8 mouse cellular contexts compared by ENCODE assay signal in genomic region chr15:82146770-82147610, GRCm38 (mm10). TPM values are rescaled to one million over a fixed set of nuclear protein-coding genes. Genes with fewer than 3 reads are reported as not detected.
A peak's percentile ranks its signal among the peaks of the same experiment; 100 is the strongest.
DNase-seq lines count a peak whose midpoint lies in the region; ATAC-seq lines count a peak whose summit lies in the region.

Gene Srebf2, plus strand, starts transcription at chr15:82147181.

- H3K4me2 ChIP-seq in hindbrain, embryonic 14.5 days (replicated peaks): peak within 1 kb of the TSS; percentile 88

- peak; percentile 98 for ATAC-seq in hindbrain, embryonic 14.5 days (ENCODE audit: low FRiP score)

- under 1% methylated on average over 68 of the region's 79 CpGs for WGBS in hindbrain, embryonic 14.5 days

- H3K9me3 ChIP-seq in hindbrain, embryonic 14.5 days (ENCODE audit: control insufficient read depth, low read length): no peaks in the 10 kb centered on the region

- no peaks in the 10 kb centered on the region for H3K36me3 ChIP-seq in hindbrain, embryonic 14.5 days (replicated peaks; ENCODE audit: control insufficient read depth, insufficient read depth)

- H3K27me3 ChIP-seq in hindbrain, embryonic 14.5 days (ENCODE audit: control insufficient read depth, insufficient read depth, low read length): no peaks in the 10 kb centered on the region

- H3K4me1 ChIP-seq in hindbrain, embryonic 14.5 days (replicated peaks; ENCODE audit: control insufficient read depth, insufficient read depth, low read length): peaks cover 30% of the 10 kb centered on the region

- H3K4me3 ChIP-seq in hindbrain, embryonic 14.5 days (replicated peaks; ENCODE audit: low read length): peak within 1 kb of the TSS; percentile 91

- H3K9ac ChIP-seq in hindbrain, embryonic 14.5 days: peak within 1 kb of the TSS; percentile 83

- H3K27ac ChIP-seq in hindbrain, embryonic 14.5 days: peak within 1 kb of the TSS; percentile 99

- DNase-seq in R1 (ENCODE audit: low read depth, low spot score): peak; percentile 100
- DNase-seq in cerebellum, postnatal 25 days: peak; percentile 99
- DNase-seq in frontal cortex, postnatal 25 days (ENCODE audit: low spot score in 2 of 2): peak; percentile 96 to 98
- DNase-seq in hindbrain, embryonic 14.5 days (ENCODE audit: low spot score): peak; percentile 99
- DNase-seq in layer of hippocampus, postnatal 36 days: peak; percentile 98
- DNase-seq in lung, postnatal 36 days: peak; percentile 99
- peak; percentile 100 for DNase-seq in retina, postnatal 1 day
- peak; percentile 92 to 99 for DNase-seq in urinary bladder, adult 18-20 months (ENCODE audit: low spot score in 2 of 2)

RNA-seq across cellular contexts. Expression of gene Srebf2, which starts in this region (rescaled TPM):
- polyA plus RNA-seq in hindbrain, embryonic 14.5 days (2014; fragmentation: Nextera tagmentation; extraction: Ambion mirVana): 153 and 154 TPM in 2 replicates
- total RNA-seq in layer of hippocampus, postnatal 36 days (2021): 100 to 1,000 TPM; 156 to 167 TPM

Comparison
In these comparisons a context has a peak if more than half of its experiments do, and no peak if none do; other contexts are left out.
1. Peak in every context shown above with its lines: DNase-seq, ATAC-seq, H3K4me3 ChIP-seq and H3K27ac ChIP-seq.